Mouse (Mus musculus) heart, postnatal 0 days (tissue): Measurements from ENCODE around the gene Cpz.

Experiments used
- CTCF ChIP-seq: IDR thresholded peaks from 2 replicates; pipeline ENCODE4 v1.5.1; 2016; ENCODE audit warnings: antibody characterized with exemption, control low read depth, low read depth
- EP300 ChIP-seq: IDR thresholded peaks from 2 replicates; pipeline ENCODE4 v1.6.1; 2016; ENCODE audit warnings: antibody characterized with exemption, low read depth

GRCm38 (mm10) chr5:35540555-35540954, 15.1 kb upstream of the Cpz start:
- TF ChIP-seq EP300 (no peak), CTCF (no peak)
